Mouse (Mus musculus) lung, embryonic 14.5 days (tissue): ENCODE measurements around the gene Ppp1r2. TPM values are rescaled to one million over a fixed set of nuclear protein-coding genes. Genes with fewer than 3 reads are reported as not detected.

Experiments used
- ATAC-seq: fragments of 200-750 bp; cut with Nextera tagmentation; 2 replicates; pipeline ENCODE4 v1.8.0; 2017; ENCODE audit warnings: mild to moderate bottlenecking, moderate TSS enrichment, moderate library complexity; ENCODE audit not compliant: insufficient read depth
- DNase-seq: peaks from one replicate; pipeline ENCODE4 v3.0.0-alpha.2; 2015
- H3K27ac ChIP-seq: fragments of 300-500 bp; sonication (generic); 2 replicates; pipeline ENCODE4 v1.5.1; 2014; ENCODE audit warnings: low read depth, mild to moderate bottlenecking, moderate library complexity
- H3K27me3 ChIP-seq: fragments of 300-500 bp; sonication (generic); 2 replicates; pipeline ENCODE4 v1.6.1; 2014; ENCODE audit warnings: low read length, control low read depth; ENCODE audit not compliant: insufficient read depth
- H3K36me3 ChIP-seq: fragments of 300-500 bp; sonication (generic); 2 replicates; pipeline ENCODE4 v1.6.1; 2014; ENCODE audit warnings: control low read depth; ENCODE audit not compliant: insufficient read depth
- H3K4me1 ChIP-seq: fragments of 300-500 bp; sonication (generic); 2 replicates; pipeline ENCODE4 v1.6.1; 2014; ENCODE audit warnings: antibody characterized with exemption, control low read depth; ENCODE audit not compliant: insufficient read depth
- H3K4me2 ChIP-seq: fragments of 300-500 bp; sonication (generic); 2 replicates; pipeline ENCODE4 v1.6.1; 2014; ENCODE audit warnings: mild to moderate bottlenecking
- H3K4me3 ChIP-seq: fragments of 300-500 bp; sonication (generic); 2 replicates; pipeline ENCODE4 v1.5.1; 2014; ENCODE audit warnings: low read depth, low read length
- H3K9ac ChIP-seq: fragments of 300-500 bp; sonication (generic); 2 replicates; pipeline ENCODE4 v1.6.1; 2014
- H3K9me3 ChIP-seq: fragments of 300-500 bp; sonication (generic); 2 replicates; pipeline ENCODE4 v1.6.1; 2016; ENCODE audit warnings: low read depth, low read length, control low read depth
- CTCF ChIP-seq: IDR thresholded peaks from 2 replicates; pipeline ENCODE4 v1.5.1; 2016; ENCODE audit warnings: antibody characterized with exemption, low read depth
- WGBS: fragments of 180-500 bp; shearing (Covaris S2); extraction: QIAGEN DNeasy Blood & Tissue Kit; methylation state at CpG from one replicate; pipeline ENCODE4 v1.1.7; 2014; 5-methylcytosine and 5-hydroxymethylcytosine counted together
- polyA plus RNA-seq: library from polyadenylated mRNA; unstranded; fragments of >200 nt; fragmentation: Nextera tagmentation; extraction: Ambion mirVana; gene quantifications from 2 replicates; pipeline ENCODE4 v1.2.1, GENCODE M21; 2014

Ppp1r2 gene
- polyA plus RNA-seq, 1 experiment from 2014 or later = 104 TPM

GRCm38 (mm10) chr16:31315294-31315693, 40.2 kb upstream of the Ppp1r2 start:
- no peaks in the 10 kb centered on the region for H3K9me3 ChIP-seq
- WGBS = 79% methylated on average over 4 of the region's 4 CpGs
- no peak for TF ChIP-seq CTCF
- no peak overlapping the region for H3K27ac ChIP-seq
- ATAC-seq (no peak), DNase-seq (no peak)
- no peak overlapping the region for H3K4me2 ChIP-seq
- no peak overlapping the region for H3K9ac ChIP-seq
- no peaks in the 10 kb centered on the region for H3K27me3 ChIP-seq
- no peaks in the 10 kb centered on the region for H3K4me1 ChIP-seq
- H3K36me3 ChIP-seq = no peaks in the 10 kb centered on the region
- H3K4me3 ChIP-seq = no peak overlapping the region

- no peak within 1 kb of the TSS for H3K27ac ChIP-seq
- no peaks in the 10 kb centered on the region for H3K36me3 ChIP-seq
- H3K9ac ChIP-seq = no peak within 1 kb of the TSS
- no peak within 1 kb of the TSS for H3K4me3 ChIP-seq
- WGBS = 67% methylated on average over 9 of the region's 9 CpGs
- no peaks in the 10 kb centered on the region for H3K9me3 ChIP-seq
- no peak within 1 kb of the TSS for H3K4me2 ChIP-seq
- DNase-seq (no peak), ATAC-seq (no peak)
- no peaks in the 10 kb centered on the region for H3K27me3 ChIP-seq
- TF ChIP-seq CTCF = no peak
- no peaks in the 10 kb centered on the region for H3K4me1 ChIP-seq
Measured at GRCm38 (mm10) chr16:31314497-31315233, 39.6 kb upstream of the Ppp1r2 start, which contains the start of gene Apod. Gene Apod, minus strand, starts transcription at chr16:31314808.

GRCm38 (mm10) chr16:31313611-31314010, 38.5 kb upstream of the Ppp1r2 start:
- no peak overlapping the region for H3K9ac ChIP-seq
- no peak overlapping the region for H3K4me3 ChIP-seq
- H3K27ac ChIP-seq = no peak overlapping the region
- no peak for TF ChIP-seq CTCF
- H3K9me3 ChIP-seq = no peaks in the 10 kb centered on the region
- no peaks in the 10 kb centered on the region for H3K27me3 ChIP-seq
- 52% methylated on average over 2 of the region's 2 CpGs for WGBS
- no peaks in the 10 kb centered on the region for H3K4me1 ChIP-seq
- DNase-seq (no peak), ATAC-seq (no peak)
- no peak overlapping the region for H3K4me2 ChIP-seq
- no peaks in the 10 kb centered on the region for H3K36me3 ChIP-seq

- WGBS = 80% methylated on average over 3 of the region's 3 CpGs
- Histone ChIP-seq H3K36me3 (no peaks in the 10 kb centered on the region), H3K27me3 (no peaks in the 10 kb centered on the region), H3K9me3 (no peaks in the 10 kb centered on the region), H3K4me3 (no peak overlapping the region), H3K4me2 (no peak overlapping the region), H3K4me1 (no peaks in the 10 kb centered on the region), H3K27ac (no peak overlapping the region), H3K9ac (no peak overlapping the region)
- TF ChIP-seq CTCF = no peak
- ATAC-seq = no peak
- DNase-seq = no peak
Measured at GRCm38 (mm10) chr16:31312296-31312695, 37.2 kb upstream of the Ppp1r2 start.

GRCm38 (mm10) chr16:31305199-31305919, 30.3 kb upstream of the Ppp1r2 start:
- Histone ChIP-seq H3K9ac (no peak overlapping the region), H3K9me3 (no peaks in the 10 kb centered on the region), H3K4me3 (no peak overlapping the region), H3K4me2 (no peak overlapping the region), H3K27me3 (no peaks in the 10 kb centered on the region), H3K4me1 (no peaks in the 10 kb centered on the region), H3K27ac (no peak overlapping the region), H3K36me3 (no peaks in the 10 kb centered on the region)
- no peak for DNase-seq
- no peak for TF ChIP-seq CTCF
- 61% methylated on average over 5 of the region's 5 CpGs for WGBS
- no peak for ATAC-seq

- no peak for TF ChIP-seq CTCF
- no peaks in the 10 kb centered on the region for H3K9me3 ChIP-seq
- no peak overlapping the region for H3K4me3 ChIP-seq
- no peak overlapping the region for H3K9ac ChIP-seq
- WGBS = 67% methylated on average over 10 of the region's 10 CpGs
- no peak overlapping the region for H3K4me2 ChIP-seq
- no peak overlapping the region for H3K27ac ChIP-seq
- H3K27me3 ChIP-seq = no peaks in the 10 kb centered on the region
- DNase-seq (no peak), ATAC-seq (no peak)
- no peaks in the 10 kb centered on the region for H3K36me3 ChIP-seq
- 0 out of 2 replicates have a peak, but pooled peaks cover 8% of the 10 kb centered on the region for H3K4me1 ChIP-seq
Measured at GRCm38 (mm10) chr16:31303276-31303675, 28.2 kb upstream of the Ppp1r2 start.

- Histone ChIP-seq H3K27ac (no peak overlapping the region), H3K4me2 (no peak overlapping the region), H3K36me3 (no peaks in the 10 kb centered on the region), H3K9me3 (no peaks in the 10 kb centered on the region), H3K4me3 (no peak overlapping the region), H3K4me1 (0 out of 2 replicates have a peak, but pooled peaks cover 8% of the 10 kb centered on the region), H3K9ac (no peak overlapping the region), H3K27me3 (no peaks in the 10 kb centered on the region)
- ATAC-seq (no peak), DNase-seq (no peak)
- WGBS = 81% methylated on average over 6 of the region's 6 CpGs
- no peak for TF ChIP-seq CTCF
Measured at GRCm38 (mm10) chr16:31300883-31301532, 25.9 kb upstream of the Ppp1r2 start.
